Mouse (Mus musculus) forebrain, embryonic 13.5 days (tissue): ENCODE results near the gene Cenpt. TPM values are rescaled to one million over a fixed set of nuclear protein-coding genes. Genes with fewer than 3 reads are reported as not detected.

Source experiments
- ATAC-seq: fragments of 200-750 bp; cut with Nextera tagmentation; 2 replicates; pipeline ENCODE4 v1.8.0; 2017
- H3K27ac ChIP-seq: fragments of 300-500 bp; sonication (generic); 2 replicates; pipeline ENCODE4 v1.5.1; 2015; ENCODE audit warnings: inconsistent platforms, mild to moderate bottlenecking, moderate library complexity
- H3K27me3 ChIP-seq: fragments of 300-500 bp; sonication (generic); 2 replicates; pipeline ENCODE4 v1.6.1; 2015; ENCODE audit warnings: mild to moderate bottlenecking, inconsistent platforms
- H3K36me3 ChIP-seq: fragments of 300-500 bp; sonication (generic); 2 replicates; pipeline ENCODE4 v1.6.1; 2015; ENCODE audit warnings: mild to moderate bottlenecking, inconsistent platforms; ENCODE audit not compliant: poor library complexity, severe bottlenecking
- H3K4me1 ChIP-seq: fragments of 300-500 bp; sonication (generic); 2 replicates; pipeline ENCODE4 v1.6.1; 2015; ENCODE audit warnings: inconsistent platforms
- H3K4me2 ChIP-seq: fragments of 300-500 bp; sonication (generic); 2 replicates; pipeline ENCODE4 v1.6.1; 2015; ENCODE audit warnings: inconsistent platforms, mild to moderate bottlenecking, moderate library complexity
- H3K4me3 ChIP-seq: fragments of 300-500 bp; sonication (generic); 2 replicates; pipeline ENCODE4 v1.5.1; 2015; ENCODE audit warnings: mild to moderate bottlenecking, inconsistent platforms
- H3K9ac ChIP-seq: fragments of 300-500 bp; sonication (generic); 2 replicates; pipeline ENCODE4 v1.6.1; 2015; ENCODE audit warnings: mild to moderate bottlenecking, inconsistent platforms
- H3K9me3 ChIP-seq: fragments of 300-500 bp; sonication (generic); replicated peaks from 2 replicates; pipeline ENCODE4 v1.6.1; 2016; ENCODE audit warnings: inconsistent platforms
- WGBS: fragments of 180-500 bp; shearing (Covaris S2); methylation state at CpG from one replicate; pipeline ENCODE4 v1.1.7; 2015; 5-methylcytosine and 5-hydroxymethylcytosine counted together
- polyA plus RNA-seq: library from polyadenylated mRNA; unstranded; fragments of >200 nt; fragmentation: Nextera tagmentation; extraction: Ambion mirVana; gene quantifications from 2 replicates; pipeline ENCODE4 v1.2.1, GENCODE M21; 2015

The Cenpt gene
- polyA plus RNA-seq, 1 experiment from 2014 or later: 68.8 TPM

GRCm38 (mm10) chr8:105819659-105820058, 33.4 kb downstream of the Cenpt start:
- Histone ChIP-seq H3K4me2 (no peak overlapping the region), H3K27me3 (no peaks in the 10 kb centered on the region), H3K36me3 (peaks cover 67% of the 10 kb centered on the region), H3K4me3 (no peak overlapping the region), H3K9ac (no peak overlapping the region), H3K9me3 (no peaks in the 10 kb centered on the region), H3K27ac (no peak overlapping the region), H3K4me1 (peaks cover under 1% of the 10 kb centered on the region; the same call in 1 of the 2 replicates)
- WGBS: 93% methylated on average over 3 of the region's 3 CpGs
- ATAC-seq: no peak

- H3K27ac ChIP-seq: no peak overlapping the region
- 97% methylated on average over 6 of the region's 6 CpGs for WGBS
- no peak for ATAC-seq
- H3K9ac ChIP-seq: no peak overlapping the region
- H3K9me3 ChIP-seq: no peaks in the 10 kb centered on the region
- H3K4me1 ChIP-seq: no peaks in the 10 kb centered on the region
- no peak overlapping the region for H3K4me2 ChIP-seq
- H3K27me3 ChIP-seq: no peaks in the 10 kb centered on the region
- peaks cover 41% of the 10 kb centered on the region for H3K36me3 ChIP-seq
- no peak overlapping the region for H3K4me3 ChIP-seq
Measured at GRCm38 (mm10) chr8:105813241-105813640, 39.8 kb downstream of the Cenpt start.

GRCm38 (mm10) chr8:105812511-105812910, 40.6 kb downstream of the Cenpt start:
- H3K4me2 ChIP-seq: no peak overlapping the region
- H3K9ac ChIP-seq: no peak overlapping the region
- no peaks in the 10 kb centered on the region for H3K4me1 ChIP-seq
- WGBS: 91% methylated on average over 5 of the region's 5 CpGs
- H3K27ac ChIP-seq: no peak overlapping the region
- no peak overlapping the region for H3K4me3 ChIP-seq
- H3K36me3 ChIP-seq: peaks cover 35% of the 10 kb centered on the region
- no peaks in the 10 kb centered on the region for H3K9me3 ChIP-seq
- no peaks in the 10 kb centered on the region for H3K27me3 ChIP-seq
- no peak for ATAC-seq

GRCm38 (mm10) chr8:105811543-105811942, 41.5 kb downstream of the Cenpt start:
- H3K4me2 ChIP-seq: no peak overlapping the region
- H3K27ac ChIP-seq: no peak overlapping the region
- ATAC-seq: no peak
- no peaks in the 10 kb centered on the region for H3K4me1 ChIP-seq
- WGBS: 82% methylated on average over 3 of the region's 3 CpGs
- H3K27me3 ChIP-seq: no peaks in the 10 kb centered on the region
- no peak overlapping the region for H3K4me3 ChIP-seq
- no peak overlapping the region for H3K9ac ChIP-seq
- no peaks in the 10 kb centered on the region for H3K9me3 ChIP-seq
- H3K36me3 ChIP-seq: peaks cover 33% of the 10 kb centered on the region

GRCm38 (mm10) chr8:105811061-105811460, 42.0 kb downstream of the Cenpt start:
- 91% methylated on average over 10 of the region's 10 CpGs for WGBS
- Histone ChIP-seq H3K4me3 (no peak overlapping the region), H3K9ac (no peak overlapping the region; the same call in 1 of the 2 replicates), H3K27ac (no peak overlapping the region), H3K27me3 (no peaks in the 10 kb centered on the region), H3K4me1 (no peaks in the 10 kb centered on the region), H3K36me3 (peaks cover 33% of the 10 kb centered on the region), H3K4me2 (no peak overlapping the region), H3K9me3 (no peaks in the 10 kb centered on the region)
- no peak for ATAC-seq

- Histone ChIP-seq H3K4me2 (no peak overlapping the region), H3K27ac (no peak overlapping the region), H3K4me1 (no peaks in the 10 kb centered on the region), H3K9ac (no peak overlapping the region), H3K9me3 (no peaks in the 10 kb centered on the region), H3K4me3 (no peak overlapping the region), H3K36me3 (peaks cover 36% of the 10 kb centered on the region), H3K27me3 (no peaks in the 10 kb centered on the region)
- 98% methylated on average over 6 of the region's 6 CpGs for WGBS
- ATAC-seq: no peak
Measured at GRCm38 (mm10) chr8:105810245-105810786, 42.8 kb downstream of the Cenpt start.

- Histone ChIP-seq H3K4me1 (no peaks in the 10 kb centered on the region), H3K36me3 (peaks cover 43% of the 10 kb centered on the region), H3K27me3 (no peaks in the 10 kb centered on the region), H3K4me2 (no peak overlapping the region), H3K27ac (no peak overlapping the region), H3K9ac (no peak overlapping the region), H3K9me3 (no peaks in the 10 kb centered on the region), H3K4me3 (no peak overlapping the region)
- ATAC-seq: no peak
- WGBS: 97% methylated on average over 2 of the region's 2 CpGs
Measured at GRCm38 (mm10) chr8:105808480-105808879, 44.6 kb downstream of the Cenpt start.

GRCm38 (mm10) chr8:105807766-105808165, 45.3 kb downstream of the Cenpt start:
- 88% methylated on average over 5 of the region's 5 CpGs for WGBS
- H3K9me3 ChIP-seq: no peaks in the 10 kb centered on the region

GRCm38 (mm10) chr8:105805964-105806363, 47.1 kb downstream of the Cenpt start:
- Histone ChIP-seq H3K27me3 (no peaks in the 10 kb centered on the region), H3K36me3 (peaks cover 31% of the 10 kb centered on the region), H3K4me1 (no peaks in the 10 kb centered on the region), H3K9me3 (no peaks in the 10 kb centered on the region), H3K4me3 (no peak overlapping the region), H3K27ac (no peak overlapping the region), H3K4me2 (no peak overlapping the region), H3K9ac (no peak overlapping the region)
- no peak for ATAC-seq
- 93% methylated on average over 1 of the region's 1 CpGs for WGBS

More at GRCm38 (mm10) chr8:105807766-105808165, 45.3 kb downstream of the Cenpt start:
- Histone ChIP-seq H3K4me2 (no peak overlapping the region), H3K9ac (no peak overlapping the region), H3K27ac (no peak overlapping the region), H3K36me3 (peaks cover 43% of the 10 kb centered on the region), H3K4me3 (no peak overlapping the region), H3K27me3 (no peaks in the 10 kb centered on the region), H3K4me1 (no peaks in the 10 kb centered on the region)
- ATAC-seq: no peak

- ATAC-seq: no peak
- H3K36me3 ChIP-seq: peaks cover 26% of the 10 kb centered on the region
- H3K4me3 ChIP-seq: no peak overlapping the region
- no peaks in the 10 kb centered on the region for H3K27me3 ChIP-seq
- H3K4me2 ChIP-seq: no peak overlapping the region
- H3K4me1 ChIP-seq: no peaks in the 10 kb centered on the region
- WGBS: 81% methylated on average over 3 of the region's 3 CpGs
- H3K9ac ChIP-seq: no peak overlapping the region
- no peaks in the 10 kb centered on the region for H3K9me3 ChIP-seq
- no peak overlapping the region for H3K27ac ChIP-seq
Measured at GRCm38 (mm10) chr8:105805346-105805745, 47.7 kb downstream of the Cenpt start.

GRCm38 (mm10) chr8:105804797-105805196, 48.3 kb downstream of the Cenpt start:
- no peak overlapping the region for H3K9ac ChIP-seq
- H3K4me2 ChIP-seq: no peak overlapping the region
- ATAC-seq: no peak
- H3K27ac ChIP-seq: no peak overlapping the region
- H3K36me3 ChIP-seq: peaks cover 24% of the 10 kb centered on the region
- peaks cover under 1% of the 10 kb centered on the region; the same call in 1 of the 2 replicates for H3K4me1 ChIP-seq
- H3K27me3 ChIP-seq: no peaks in the 10 kb centered on the region
- no peak overlapping the region for H3K4me3 ChIP-seq
- 95% methylated on average over 7 of the region's 7 CpGs for WGBS
- H3K9me3 ChIP-seq: no peaks in the 10 kb centered on the region

GRCm38 (mm10) chr8:105801153-105801904, 51.7 kb downstream of the Cenpt start:
- 90% methylated on average over 6 of the region's 6 CpGs for WGBS
- ATAC-seq: no peak
- H3K9ac ChIP-seq: no peak overlapping the region
- no peak overlapping the region for H3K4me3 ChIP-seq
- H3K36me3 ChIP-seq: peaks cover 24% of the 10 kb centered on the region
- no peaks in the 10 kb centered on the region for H3K9me3 ChIP-seq
- H3K4me1 ChIP-seq: peaks cover 11% of the 10 kb centered on the region
- no peak overlapping the region for H3K27ac ChIP-seq
- no peak overlapping the region for H3K4me2 ChIP-seq
- H3K27me3 ChIP-seq: no peaks in the 10 kb centered on the region
